Mouse (Mus musculus): ENCODE measurements around the gene Prpf8.

DNA sequence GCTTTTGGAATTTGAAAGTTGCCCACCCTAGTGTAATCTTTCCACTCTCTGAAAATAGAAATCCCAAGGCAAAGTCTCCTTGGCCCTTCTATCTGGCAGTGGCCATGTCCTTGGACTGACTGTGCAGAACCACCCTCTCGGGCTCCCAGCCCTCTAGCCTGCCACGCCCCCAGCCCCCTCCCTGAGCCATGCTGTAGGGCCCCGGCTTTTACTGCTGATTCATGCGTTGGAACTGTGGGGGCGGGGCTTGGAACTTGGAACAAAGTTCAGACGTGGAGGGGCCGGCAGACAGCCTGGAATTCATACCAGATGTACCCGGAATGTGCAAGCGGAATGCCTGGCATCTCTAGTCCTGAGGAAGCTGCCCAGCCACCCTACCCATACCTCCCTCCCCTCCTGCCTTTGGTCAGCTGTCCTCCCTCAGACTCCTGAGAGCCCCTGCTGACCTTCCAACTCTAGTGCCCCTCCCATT is 23.7 kb upstream of the Prpf8 start:
- no peak for TF ChIP-seq CTCF (IDR thresholded peaks at IDR 0.05; ENCODE audit: low read depth)
- TF ChIP-seq EP300 (optimal IDR thresholded peaks at IDR 0.05), result no peak
